Mouse (Mus musculus): ENCODE results near the gene Pacsin3. TPM values are rescaled to one million over a fixed set of nuclear protein-coding genes. Genes with fewer than 3 reads are reported as not detected.
A peak's percentile ranks its signal among the peaks of the same experiment; 100 is the strongest.

Gene Pacsin3
- polyA plus RNA-seq, 1 experiment: 2.2 TPM

DNA sequence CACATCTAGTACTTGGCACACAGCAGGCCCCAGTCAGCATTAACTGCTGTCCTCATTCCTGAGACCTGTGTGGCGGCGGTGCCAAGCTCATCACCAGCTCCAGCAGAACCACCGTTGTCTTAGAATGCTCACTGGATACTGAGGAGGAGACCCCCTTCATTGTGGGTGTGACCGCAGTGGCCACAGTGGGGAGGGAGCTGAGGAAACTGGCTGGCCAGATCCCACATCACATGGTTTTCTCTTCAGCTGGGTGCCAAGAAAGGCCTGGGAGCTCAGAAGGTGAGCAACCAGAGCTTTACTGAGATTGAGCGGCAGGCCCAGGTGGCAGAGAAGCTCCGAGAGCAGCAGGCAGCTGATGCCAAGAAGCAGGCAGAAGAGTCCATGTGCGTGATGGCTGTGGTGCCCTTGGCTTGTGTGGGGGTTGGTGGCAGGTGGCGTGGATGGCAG is 14.0 kb downstream of the Pacsin3 start:
- Histone ChIP-seq H3K36me3 (ENCODE audit: control insufficient read depth, insufficient read depth, low read length) (peaks cover 52% of the 10 kb centered on the region), H3K4me3 (ENCODE audit: extremely low read depth, insufficient read depth, insufficient read length) (no peak overlapping the region), H3K4me1 (ENCODE audit: control insufficient read depth, insufficient read depth, insufficient read length) (peaks cover 3% of the 10 kb centered on the region; the same call in 1 of the 2 replicates), H3K27me3 (ENCODE audit: control insufficient read depth, insufficient read depth, low read length) (no peaks in the 10 kb centered on the region), H3K27ac (ENCODE audit: insufficient read depth, low read length) (no peak overlapping the region)
- DNase-seq (ENCODE audit: low read depth in 1 of 2, low spot score in 2 of 2): no peak
- WGBS: 94% methylated on average over 8 of the region's 8 CpGs
- TF ChIP-seq POLR2A (IDR thresholded peaks at IDR 0.05; ENCODE audit: low read depth, low read length): no peak
- TF ChIP-seq CTCF (IDR thresholded peaks at IDR 0.05; ENCODE audit: extremely low read depth, insufficient read depth, insufficient read length, insufficient replicate concordance): no peak

DNA sequence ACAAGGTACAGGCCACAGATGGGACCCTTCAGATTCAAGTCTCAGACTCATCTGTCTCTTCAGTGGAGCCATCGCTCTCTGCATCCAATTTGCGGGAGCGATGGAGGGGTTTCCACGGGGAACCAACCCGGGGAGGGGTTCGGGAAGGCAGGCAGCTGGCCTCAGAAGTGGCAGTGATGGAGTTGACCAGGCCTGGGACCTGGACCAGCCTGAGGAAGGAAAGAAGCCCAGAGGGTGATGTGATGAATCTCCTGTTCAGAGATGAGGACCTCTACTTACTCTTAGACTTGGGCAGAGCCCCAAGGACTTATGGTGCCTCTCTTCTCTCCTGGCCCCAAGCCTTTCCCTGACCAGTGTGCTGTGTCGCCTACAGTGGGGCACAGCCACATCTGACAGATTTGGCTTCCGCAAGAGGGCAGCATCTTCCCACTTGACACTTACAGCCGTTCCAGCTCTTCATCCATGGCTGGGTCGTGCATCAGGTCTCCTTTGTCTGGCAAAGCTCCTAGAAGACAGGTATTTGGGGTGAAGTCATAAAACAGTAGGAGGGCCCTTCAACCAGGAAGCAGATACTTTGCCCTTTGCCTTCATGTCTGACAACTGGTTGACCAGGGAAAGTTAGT is 23.1 kb downstream of the Pacsin3 start:
- TF ChIP-seq POLR2A (IDR thresholded peaks at IDR 0.05; ENCODE audit: low read depth, low read length) (no peak), CTCF (IDR thresholded peaks at IDR 0.05; ENCODE audit: extremely low read depth, insufficient read depth, insufficient read length, insufficient replicate concordance) (peak; percentile 13; the same call in 1 of the 2 replicates)
- 76% methylated on average over 10 of the region's 10 CpGs for WGBS
- H3K36me3 ChIP-seq (ENCODE audit: control insufficient read depth, insufficient read depth, low read length): peaks cover 21% of the 10 kb centered on the region
- no peaks in the 10 kb centered on the region for H3K27me3 ChIP-seq (ENCODE audit: control insufficient read depth, insufficient read depth, low read length)
- H3K4me3 ChIP-seq (ENCODE audit: extremely low read depth, insufficient read depth, insufficient read length): no peak overlapping the region
- H3K4me1 ChIP-seq (ENCODE audit: control insufficient read depth, insufficient read depth, insufficient read length): no peaks in the 10 kb centered on the region
- no peak for DNase-seq (ENCODE audit: low read depth in 1 of 2, low spot score in 2 of 2)
- H3K27ac ChIP-seq (ENCODE audit: insufficient read depth, low read length): no peak overlapping the region

DNA sequence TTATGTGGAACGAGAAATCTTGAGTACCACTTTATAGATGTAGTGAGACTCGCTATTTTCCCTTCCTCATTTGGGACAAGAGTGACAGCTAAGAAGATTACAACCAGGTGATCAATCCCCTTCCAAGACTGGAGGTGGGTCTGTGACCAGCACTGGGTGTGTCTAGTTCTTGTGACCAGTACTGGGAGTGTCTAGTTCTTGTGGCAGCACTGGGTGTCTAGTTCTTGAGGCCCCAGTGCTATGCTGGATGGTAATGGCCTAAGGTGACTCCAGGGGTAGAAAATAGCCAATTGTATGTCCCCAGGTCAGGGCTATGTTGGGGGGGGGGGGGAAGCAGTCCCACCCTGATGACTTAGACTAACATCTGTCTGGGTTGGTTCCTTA is 23.6 kb downstream of the Pacsin3 start:
- Histone ChIP-seq H3K4me1 (ENCODE audit: control insufficient read depth, insufficient read depth, insufficient read length) (no peaks in the 10 kb centered on the region), H3K27me3 (ENCODE audit: control insufficient read depth, insufficient read depth, low read length) (no peaks in the 10 kb centered on the region), H3K4me3 (ENCODE audit: extremely low read depth, insufficient read depth, insufficient read length) (no peak overlapping the region), H3K36me3 (ENCODE audit: control insufficient read depth, insufficient read depth, low read length) (peaks cover 17% of the 10 kb centered on the region), H3K27ac (ENCODE audit: insufficient read depth, low read length) (no peak overlapping the region)
- no peak for DNase-seq (ENCODE audit: low read depth in 1 of 2, low spot score in 2 of 2)
- TF ChIP-seq CTCF (IDR thresholded peaks at IDR 0.05; ENCODE audit: extremely low read depth, insufficient read depth, insufficient read length, insufficient replicate concordance): no peak
- no peak for TF ChIP-seq POLR2A (IDR thresholded peaks at IDR 0.05; ENCODE audit: low read depth, low read length)
- WGBS: 56% methylated on average over 2 of the region's 2 CpGs

DNA sequence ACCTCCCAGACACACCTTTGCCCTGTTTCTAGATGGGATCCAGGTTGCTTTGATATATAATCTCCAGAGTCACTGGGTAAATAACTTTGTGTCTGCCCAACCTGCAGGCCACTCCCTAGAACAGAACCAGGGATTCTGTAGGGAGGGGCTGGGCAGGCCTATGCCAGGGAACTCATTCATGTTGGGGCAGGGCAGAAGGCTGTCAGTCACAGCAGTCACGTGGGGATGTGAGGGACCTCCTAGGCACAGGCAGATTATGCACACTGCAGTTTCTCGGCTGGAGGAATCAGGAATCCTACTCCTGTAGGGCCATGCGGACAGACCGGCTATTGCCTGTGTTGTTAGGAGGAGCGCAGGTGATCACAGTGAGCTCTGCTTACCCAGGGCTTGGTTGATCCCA is 25.6 kb downstream of the Pacsin3 start:
- no peak overlapping the region for H3K4me3 ChIP-seq (ENCODE audit: extremely low read depth, insufficient read depth, insufficient read length)
- H3K27me3 ChIP-seq (ENCODE audit: control insufficient read depth, insufficient read depth, low read length): no peaks in the 10 kb centered on the region
- WGBS: 92% methylated on average over 5 of the region's 5 CpGs
- no peaks in the 10 kb centered on the region for H3K4me1 ChIP-seq (ENCODE audit: control insufficient read depth, insufficient read depth, insufficient read length)
- H3K27ac ChIP-seq (ENCODE audit: insufficient read depth, low read length): no peak overlapping the region
- TF ChIP-seq POLR2A (IDR thresholded peaks at IDR 0.05; ENCODE audit: low read depth, low read length) (no peak), CTCF (IDR thresholded peaks at IDR 0.05; ENCODE audit: extremely low read depth, insufficient read depth, insufficient read length, insufficient replicate concordance) (no peak)
- no peak for DNase-seq (ENCODE audit: low read depth in 1 of 2, low spot score in 2 of 2)
- H3K36me3 ChIP-seq (ENCODE audit: control insufficient read depth, insufficient read depth, low read length): peaks cover 2% of the 10 kb centered on the region

DNA sequence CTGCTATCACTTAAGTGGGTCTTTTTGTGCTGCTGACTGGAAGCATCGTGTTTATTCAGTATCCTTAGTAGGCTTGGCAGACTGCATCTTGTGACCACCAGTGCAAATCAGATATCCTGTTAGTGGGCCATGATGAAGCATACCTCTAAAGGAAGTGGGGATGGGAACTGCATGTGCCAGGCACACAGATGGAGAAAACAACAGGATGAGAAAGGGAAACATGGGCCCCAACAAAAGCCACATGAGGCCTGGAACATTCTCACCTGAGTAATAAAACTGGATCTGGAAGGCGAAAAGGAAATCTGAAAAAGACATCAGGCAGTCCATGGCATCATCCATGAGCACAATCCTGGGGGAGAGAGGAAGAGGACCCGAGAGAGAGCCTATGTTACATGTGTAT is 28.2 kb downstream of the Pacsin3 start:
- 62% methylated on average over 3 of the region's 3 CpGs for WGBS
- Histone ChIP-seq H3K36me3 (ENCODE audit: control insufficient read depth, insufficient read depth, low read length) (no peaks in the 10 kb centered on the region), H3K4me1 (ENCODE audit: control insufficient read depth, insufficient read depth, insufficient read length) (no peaks in the 10 kb centered on the region), H3K27ac (ENCODE audit: insufficient read depth, low read length) (no peak overlapping the region), H3K27me3 (ENCODE audit: control insufficient read depth, insufficient read depth, low read length) (no peaks in the 10 kb centered on the region), H3K4me3 (ENCODE audit: extremely low read depth, insufficient read depth, insufficient read length) (no peak overlapping the region)
- no peak for DNase-seq (ENCODE audit: low read depth in 1 of 2, low spot score in 2 of 2)
- TF ChIP-seq POLR2A (IDR thresholded peaks at IDR 0.05; ENCODE audit: low read depth, low read length): no peak
- TF ChIP-seq CTCF (IDR thresholded peaks at IDR 0.05; ENCODE audit: extremely low read depth, insufficient read depth, insufficient read length, insufficient replicate concordance): no peak

DNA sequence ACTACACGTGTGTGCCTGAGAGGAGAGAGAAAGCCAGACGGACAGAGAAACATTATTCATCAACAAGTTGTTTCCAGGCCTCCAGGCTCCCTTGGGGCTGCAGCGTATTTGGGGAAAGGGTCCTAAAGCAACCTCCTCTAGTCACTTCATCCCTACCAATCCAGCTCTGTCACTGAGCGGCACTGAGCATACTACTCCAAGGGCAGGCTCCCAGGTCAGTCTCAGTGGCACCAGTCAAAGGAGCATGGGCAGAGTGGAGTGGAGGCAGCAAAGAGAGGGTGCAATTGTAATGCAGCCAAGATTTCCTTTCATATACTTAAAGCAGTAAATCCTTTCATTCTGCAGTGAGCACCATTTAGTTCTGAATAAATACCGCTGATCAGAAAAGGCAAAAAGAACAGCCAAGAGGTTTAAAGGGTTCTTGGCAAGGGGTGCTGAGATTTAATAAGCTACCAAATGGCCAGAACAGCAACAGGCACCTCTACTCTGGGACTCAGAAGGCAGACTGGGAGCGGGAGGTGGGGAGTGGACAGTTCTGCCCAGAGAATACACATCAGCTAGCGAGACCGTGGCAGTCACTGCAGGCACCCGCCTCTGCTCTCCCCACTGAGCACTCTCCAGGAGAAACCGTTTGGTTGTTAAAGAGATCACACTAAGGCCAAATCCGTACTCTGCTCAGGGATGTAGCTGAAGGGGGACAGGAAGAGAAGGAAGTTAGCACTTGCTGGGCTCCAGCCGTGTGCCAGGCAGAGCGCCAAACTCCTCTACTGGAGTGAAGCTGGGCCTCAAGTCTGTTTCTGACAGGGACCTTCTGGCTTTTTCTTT is 28.8 kb downstream of the Pacsin3 start:
- H3K36me3 ChIP-seq (ENCODE audit: control insufficient read depth, insufficient read depth, low read length): no peaks in the 10 kb centered on the region
- no peak for TF ChIP-seq POLR2A (IDR thresholded peaks at IDR 0.05; ENCODE audit: low read depth, low read length)
- no peak for TF ChIP-seq CTCF (IDR thresholded peaks at IDR 0.05; ENCODE audit: extremely low read depth, insufficient read depth, insufficient read length, insufficient replicate concordance)
- no peak overlapping the region for H3K27ac ChIP-seq (ENCODE audit: insufficient read depth, low read length)
- WGBS: 63% methylated on average over 13 of the region's 13 CpGs
- H3K4me3 ChIP-seq (ENCODE audit: extremely low read depth, insufficient read depth, insufficient read length): no peak overlapping the region
- H3K4me1 ChIP-seq (ENCODE audit: control insufficient read depth, insufficient read depth, insufficient read length): no peaks in the 10 kb centered on the region
- no peak for DNase-seq (ENCODE audit: low read depth in 1 of 2, low spot score in 2 of 2)
- no peaks in the 10 kb centered on the region for H3K27me3 ChIP-seq (ENCODE audit: control insufficient read depth, insufficient read depth, low read length)

All from spleen, adult 2 months (tissue).